Mouse (Mus musculus): ENCODE results near the gene Klk7. TPM values are rescaled to one million over a fixed set of nuclear protein-coding genes. Genes with fewer than 3 reads are reported as not detected.

The Klk7 gene
- not detected in 2 replicates for polyA plus RNA-seq (2016; fragmentation: Nextera tagmentation; extraction: Ambion mirVana)

DNA sequence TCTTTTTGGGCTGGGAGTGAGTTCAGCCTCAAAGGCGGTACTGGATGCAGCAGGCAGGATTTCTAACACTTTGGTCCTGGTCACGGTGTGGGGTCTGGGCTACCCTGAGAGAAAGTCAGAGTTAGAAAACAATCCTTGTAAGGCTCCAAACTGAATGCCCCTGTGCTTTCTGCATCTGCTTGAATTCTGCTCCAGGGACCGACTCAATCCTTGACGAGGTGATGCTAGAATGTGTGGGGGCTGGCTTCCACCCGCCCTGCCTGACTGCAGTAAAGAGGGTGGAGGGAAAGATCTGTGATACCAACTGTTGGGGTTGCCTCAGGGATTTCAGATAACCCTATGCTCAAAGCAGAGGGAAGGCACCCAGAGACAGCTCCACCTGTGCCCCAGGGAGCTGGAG is at the start of gene Klk7:
Klk7 (plus strand) TSS at position 301 of the 400 bp plus-strand sequence.
- no peaks in the 10 kb centered on the region for H3K9me3 ChIP-seq
- no peak within 1 kb of the TSS for H3K4me2 ChIP-seq (replicated peaks)
- no peaks in the 10 kb centered on the region for H3K27me3 ChIP-seq
- no peaks in the 10 kb centered on the region for H3K4me1 ChIP-seq
- no peaks in the 10 kb centered on the region for H3K36me3 ChIP-seq
- H3K4me3 ChIP-seq = no peak within 1 kb of the TSS
- WGBS = 57% methylated on average over 5 of the region's 5 CpGs
- no peak within 1 kb of the TSS for H3K27ac ChIP-seq
- H3K9ac ChIP-seq = no peak within 1 kb of the TSS
- no peak for ATAC-seq (ENCODE audit: insufficient number of reproducible peaks, insufficient read depth, low FRiP score, low TSS enrichment)

DNA sequence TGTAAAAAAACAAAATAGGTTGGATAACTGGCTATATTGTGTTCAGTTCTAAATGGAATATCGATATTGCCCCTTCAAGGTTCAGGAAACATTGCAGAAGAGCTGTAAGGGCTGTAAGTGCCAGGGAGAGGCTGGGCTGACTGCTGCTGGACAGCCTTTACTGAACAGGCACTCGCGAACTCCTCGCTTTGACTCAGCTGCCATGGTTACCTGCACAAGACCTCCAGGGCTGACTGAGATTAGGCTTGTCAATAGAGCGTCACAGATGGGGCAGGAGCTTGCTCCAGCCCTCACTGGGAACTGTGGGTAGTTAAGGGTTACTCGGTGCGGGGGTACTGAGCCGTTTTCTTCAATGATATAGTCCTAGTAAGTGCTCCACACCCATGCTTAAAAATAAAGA is 44.6 kb upstream of the Klk7 start:
- 46% methylated on average over 8 of the region's 8 CpGs for WGBS
- Histone ChIP-seq H3K4me3 (no peak overlapping the region), H3K36me3 (no peaks in the 10 kb centered on the region)

DNA sequence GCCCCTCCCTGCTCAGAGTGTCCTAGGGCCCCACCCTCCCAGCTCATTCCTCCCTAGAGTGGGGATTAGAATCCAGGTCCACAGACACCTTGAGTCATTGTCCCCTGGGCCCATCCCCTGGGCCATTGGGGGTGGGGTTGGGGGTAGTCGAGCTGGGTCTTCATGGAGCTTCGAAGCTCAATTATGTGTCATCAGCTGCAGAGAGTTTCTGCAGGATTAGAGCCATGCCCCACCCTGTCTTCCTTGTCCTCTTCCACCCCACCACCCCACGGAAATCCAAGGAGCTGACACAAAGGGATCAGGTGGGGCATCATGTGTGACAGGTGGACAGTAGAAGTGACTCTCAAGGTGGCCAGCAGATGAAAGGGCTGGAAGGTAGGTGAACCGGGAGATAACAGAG is 42.5 kb upstream of the Klk7 start, which contains the start of gene Klk12:
Klk12 (plus strand) TSS at position 301 of the 400 bp plus-strand sequence.
- Histone ChIP-seq H3K4me3 (no peak within 1 kb of the TSS), H3K4me2 (replicated peaks) (no peak within 1 kb of the TSS), H3K9me3 (no peaks in the 10 kb centered on the region), H3K9ac (no peak within 1 kb of the TSS), H3K36me3 (no peaks in the 10 kb centered on the region), H3K27ac (no peak within 1 kb of the TSS), H3K4me1 (no peaks in the 10 kb centered on the region), H3K27me3 (no peaks in the 10 kb centered on the region)
- no peak for ATAC-seq (ENCODE audit: insufficient number of reproducible peaks, insufficient read depth, low FRiP score, low TSS enrichment)
- 66% methylated on average over 4 of the region's 4 CpGs for WGBS

More for the DNA sequence above, 44.6 kb upstream of the Klk7 start:
- ATAC-seq (ENCODE audit: insufficient number of reproducible peaks, insufficient read depth, low FRiP score, low TSS enrichment) = no peak
- Histone ChIP-seq H3K4me1 (no peaks in the 10 kb centered on the region), H3K9ac (no peak overlapping the region), H3K4me2 (replicated peaks) (no peak overlapping the region), H3K27ac (no peak overlapping the region), H3K27me3 (no peaks in the 10 kb centered on the region), H3K9me3 (no peaks in the 10 kb centered on the region)

DNA sequence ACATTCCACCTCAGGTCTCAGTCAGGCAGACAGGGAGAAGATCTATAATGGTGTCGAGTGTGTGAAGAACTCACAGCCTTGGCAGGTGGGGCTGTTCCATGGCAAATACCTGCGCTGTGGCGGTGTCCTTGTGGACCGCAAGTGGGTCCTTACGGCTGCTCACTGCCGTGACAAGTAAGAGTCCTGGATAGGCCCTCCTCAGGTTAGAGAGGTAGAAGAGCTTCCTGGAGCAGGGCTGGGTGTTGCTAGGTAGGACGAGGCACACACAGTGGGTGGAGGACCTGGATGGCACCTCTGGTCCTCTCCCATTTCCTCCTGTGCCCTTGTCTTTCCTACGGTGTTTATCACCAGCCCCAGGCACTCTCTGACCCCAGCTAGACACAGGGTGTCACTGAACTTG is 41.5 kb upstream of the Klk7 start:
- no peaks in the 10 kb centered on the region for H3K9me3 ChIP-seq
- no peaks in the 10 kb centered on the region for H3K36me3 ChIP-seq
- no peak overlapping the region for H3K4me3 ChIP-seq
- H3K9ac ChIP-seq = no peak overlapping the region
- H3K4me1 ChIP-seq = no peaks in the 10 kb centered on the region
- H3K4me2 ChIP-seq (replicated peaks) = no peak overlapping the region
- H3K27me3 ChIP-seq = no peaks in the 10 kb centered on the region
- WGBS = 85% methylated on average over 8 of the region's 8 CpGs
- no peak for ATAC-seq (ENCODE audit: insufficient number of reproducible peaks, insufficient read depth, low FRiP score, low TSS enrichment)
- no peak overlapping the region for H3K27ac ChIP-seq

DNA sequence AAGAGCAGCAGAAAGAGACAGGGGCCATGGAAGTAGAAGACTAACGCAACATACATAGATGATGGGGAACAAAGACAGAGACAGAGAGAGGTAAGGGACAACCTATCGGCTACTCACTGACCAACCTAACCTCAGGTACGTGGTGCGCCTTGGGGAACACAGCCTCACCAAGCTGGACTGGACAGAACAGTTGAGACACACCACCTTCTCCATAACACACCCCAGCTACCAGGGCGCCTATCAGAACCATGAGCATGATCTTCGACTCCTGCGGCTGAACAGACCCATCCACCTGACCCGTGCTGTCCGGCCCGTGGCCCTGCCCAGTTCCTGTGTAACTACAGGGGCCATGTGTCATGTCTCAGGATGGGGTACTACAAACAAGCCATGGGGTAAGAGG is 40.4 kb upstream of the Klk7 start:
- Histone ChIP-seq H3K36me3 (no peaks in the 10 kb centered on the region), H3K9me3 (no peaks in the 10 kb centered on the region), H3K4me1 (no peaks in the 10 kb centered on the region), H3K9ac (no peak overlapping the region), H3K4me3 (no peak overlapping the region), H3K27me3 (no peaks in the 10 kb centered on the region), H3K4me2 (replicated peaks) (no peak overlapping the region), H3K27ac (no peak overlapping the region)
- 94% methylated on average over 10 of the region's 10 CpGs for WGBS
- no peak for ATAC-seq (ENCODE audit: insufficient number of reproducible peaks, insufficient read depth, low FRiP score, low TSS enrichment)

DNA sequence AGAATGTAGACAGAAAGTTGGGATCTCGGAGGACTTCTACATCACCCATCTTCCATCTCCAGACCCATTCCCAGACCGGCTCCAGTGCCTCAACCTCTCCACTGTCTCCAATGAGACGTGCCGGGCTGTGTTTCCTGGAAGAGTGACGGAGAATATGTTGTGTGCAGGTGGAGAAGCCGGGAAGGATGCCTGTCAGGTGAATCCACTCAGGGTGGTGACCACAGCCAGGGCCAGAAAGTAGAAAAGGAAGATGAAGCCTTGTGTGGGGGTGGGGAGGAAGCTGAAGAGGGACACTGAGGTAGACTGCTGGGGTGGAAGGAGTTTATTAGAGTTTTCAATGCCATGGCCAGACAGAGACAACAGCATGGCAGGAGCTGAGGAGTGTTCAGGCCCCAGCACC is 39.2 kb upstream of the Klk7 start:
- 89% methylated on average over 6 of the region's 6 CpGs for WGBS
- Histone ChIP-seq H3K4me3 (no peak overlapping the region), H3K27ac (no peak overlapping the region), H3K9ac (no peak overlapping the region), H3K9me3 (no peaks in the 10 kb centered on the region), H3K36me3 (no peaks in the 10 kb centered on the region), H3K4me2 (replicated peaks) (no peak overlapping the region), H3K27me3 (no peaks in the 10 kb centered on the region), H3K4me1 (no peaks in the 10 kb centered on the region)
- no peak for ATAC-seq (ENCODE audit: insufficient number of reproducible peaks, insufficient read depth, low FRiP score, low TSS enrichment)

DNA sequence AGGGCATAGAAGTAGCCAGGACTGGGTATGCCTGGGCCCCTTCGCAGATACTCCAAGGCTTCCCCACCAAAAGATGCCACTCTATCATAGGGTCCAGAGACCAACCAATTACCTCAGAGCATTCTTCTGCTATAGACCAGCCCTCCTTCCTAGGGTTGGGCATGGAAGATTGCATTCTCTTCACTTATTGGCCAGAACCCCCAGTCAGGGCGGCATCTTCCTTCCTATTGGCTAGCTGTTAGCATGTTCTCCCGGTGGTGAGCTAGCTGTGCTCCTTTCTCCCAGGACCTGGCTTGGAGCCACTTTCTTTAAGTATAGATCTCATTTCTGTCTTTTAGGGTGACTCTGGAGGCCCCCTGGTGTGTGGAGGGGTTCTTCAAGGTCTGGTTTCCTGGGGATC is 38.2 kb upstream of the Klk7 start:
- no peak for ATAC-seq (ENCODE audit: insufficient number of reproducible peaks, insufficient read depth, low FRiP score, low TSS enrichment)
- no peak overlapping the region for H3K4me2 ChIP-seq (replicated peaks)
- H3K4me3 ChIP-seq = no peak overlapping the region
- H3K9me3 ChIP-seq = no peaks in the 10 kb centered on the region
- H3K4me1 ChIP-seq = no peaks in the 10 kb centered on the region
- H3K27ac ChIP-seq = no peak overlapping the region
- no peaks in the 10 kb centered on the region for H3K27me3 ChIP-seq
- 80% methylated on average over 3 of the region's 3 CpGs for WGBS
- H3K36me3 ChIP-seq = no peaks in the 10 kb centered on the region
- no peak overlapping the region for H3K9ac ChIP-seq

DNA sequence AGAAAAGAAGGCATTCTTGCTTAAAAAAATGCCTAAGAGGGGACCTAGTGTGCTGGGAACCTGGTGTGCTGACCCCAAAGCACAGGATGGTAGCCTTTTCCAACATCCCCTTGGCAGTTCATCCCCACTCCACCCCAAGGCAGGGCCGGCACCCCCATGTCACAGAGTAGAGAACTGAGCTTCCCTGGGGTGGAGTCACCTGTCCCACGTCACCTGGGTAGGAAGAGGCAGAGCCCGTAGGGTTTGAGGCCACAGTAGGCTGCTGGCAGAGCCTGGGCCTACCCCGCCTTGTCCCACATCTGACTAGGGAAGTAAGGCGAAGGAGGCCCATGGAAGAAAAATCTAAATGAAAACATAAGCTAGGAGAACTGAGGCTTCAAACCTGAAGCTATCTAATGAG is 36.7 kb upstream of the Klk7 start, which contains the start of gene Klk11:
Klk11 (plus strand) TSS at position 241 of the 400 bp plus-strand sequence.
- Histone ChIP-seq H3K4me3 (no peak within 1 kb of the TSS), H3K27me3 (no peaks in the 10 kb centered on the region), H3K4me2 (replicated peaks) (no peak within 1 kb of the TSS), H3K27ac (peak within 1 kb of the TSS; percentile 46; the same call in 1 of the 2 replicates), H3K9ac (no peak within 1 kb of the TSS), H3K36me3 (no peaks in the 10 kb centered on the region), H3K9me3 (no peaks in the 10 kb centered on the region), H3K4me1 (no peaks in the 10 kb centered on the region)
- no peak for ATAC-seq (ENCODE audit: insufficient number of reproducible peaks, insufficient read depth, low FRiP score, low TSS enrichment)
- WGBS = 93% methylated on average over 5 of the region's 5 CpGs

DNA sequence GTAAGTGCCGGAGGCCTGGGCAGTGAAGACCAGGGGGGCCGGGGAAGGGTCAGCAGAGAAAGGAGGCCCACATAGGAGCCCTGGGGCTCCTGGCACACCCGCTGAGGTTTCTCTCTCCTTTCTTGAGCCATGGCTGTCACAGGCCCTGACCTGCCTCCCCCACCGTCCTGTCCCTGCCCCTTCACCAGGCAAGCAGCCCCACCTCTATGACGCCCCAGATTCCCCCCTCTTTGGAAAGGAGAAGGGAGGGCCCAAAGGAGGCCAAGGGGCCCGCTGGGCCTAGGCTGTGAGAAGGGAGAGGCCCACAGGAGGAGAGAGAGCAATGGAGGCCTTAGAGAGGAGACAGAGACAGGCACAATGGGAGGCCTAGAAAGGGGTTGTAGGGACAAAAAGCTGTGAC is 36.3 kb upstream of the Klk7 start:
- H3K4me3 ChIP-seq = no peak overlapping the region
- no peaks in the 10 kb centered on the region for H3K4me1 ChIP-seq
- no peak overlapping the region for H3K9ac ChIP-seq
- H3K9me3 ChIP-seq = no peaks in the 10 kb centered on the region
- no peak for ATAC-seq (ENCODE audit: insufficient number of reproducible peaks, insufficient read depth, low FRiP score, low TSS enrichment)
- H3K27me3 ChIP-seq = no peaks in the 10 kb centered on the region
- peak overlapping the region; percentile 46; the same call in 1 of the 2 replicates for H3K27ac ChIP-seq
- WGBS = 46% methylated on average over 6 of the region's 6 CpGs
- no peak overlapping the region for H3K4me2 ChIP-seq (replicated peaks)
- H3K36me3 ChIP-seq = no peaks in the 10 kb centered on the region

DNA sequence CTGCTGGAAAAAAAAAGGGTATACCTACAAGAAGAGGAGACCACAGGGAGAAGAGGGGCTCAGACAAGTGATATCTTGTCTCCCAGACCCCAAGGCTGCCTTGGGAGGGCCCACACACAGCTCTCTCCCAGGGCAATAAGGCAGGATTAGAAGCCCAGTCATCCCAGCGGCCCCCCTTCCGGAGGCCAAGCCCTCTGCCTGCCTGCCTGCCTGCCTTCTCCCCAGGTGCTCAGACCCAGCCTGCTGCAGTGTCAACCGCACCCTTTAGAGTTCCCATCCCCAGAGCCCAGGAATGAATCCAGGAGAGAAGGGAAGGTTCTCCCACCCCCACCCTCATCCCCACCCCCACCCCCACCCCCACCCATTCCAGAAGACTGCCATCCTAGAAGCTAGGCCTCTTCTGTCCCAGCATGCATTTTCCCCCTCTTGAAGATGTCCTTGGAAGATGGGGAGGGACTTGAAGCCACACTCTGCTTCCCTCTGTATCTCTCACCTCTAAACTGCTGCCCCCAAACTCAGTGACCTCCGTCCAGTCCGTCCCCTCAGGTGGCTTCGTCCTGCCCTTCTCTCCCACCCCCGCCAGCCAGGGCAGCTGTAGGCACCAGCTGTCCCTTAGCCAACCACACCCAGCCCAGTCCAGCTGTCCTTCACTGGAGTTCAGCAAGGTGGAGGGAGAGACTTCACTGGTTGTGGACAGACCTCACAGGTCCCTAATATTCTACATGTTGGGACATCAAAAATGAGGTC is 35.6 kb upstream of the Klk7 start:
- H3K9me3 ChIP-seq = no peaks in the 10 kb centered on the region
- H3K4me2 ChIP-seq (replicated peaks) = no peak overlapping the region
- 40% methylated on average over 7 of the region's 7 CpGs for WGBS
- no peaks in the 10 kb centered on the region for H3K27me3 ChIP-seq
- no peaks in the 10 kb centered on the region for H3K36me3 ChIP-seq
- no peak overlapping the region for H3K4me3 ChIP-seq
- H3K4me1 ChIP-seq = no peaks in the 10 kb centered on the region; the same call in 1 of the 2 replicates
- H3K9ac ChIP-seq = no peak overlapping the region
- H3K27ac ChIP-seq = 0 out of 2 replicates have a peak overlapping the region, but pooled peaks have one; percentile 46
- no peak for ATAC-seq (ENCODE audit: insufficient number of reproducible peaks, insufficient read depth, low FRiP score, low TSS enrichment)

DNA sequence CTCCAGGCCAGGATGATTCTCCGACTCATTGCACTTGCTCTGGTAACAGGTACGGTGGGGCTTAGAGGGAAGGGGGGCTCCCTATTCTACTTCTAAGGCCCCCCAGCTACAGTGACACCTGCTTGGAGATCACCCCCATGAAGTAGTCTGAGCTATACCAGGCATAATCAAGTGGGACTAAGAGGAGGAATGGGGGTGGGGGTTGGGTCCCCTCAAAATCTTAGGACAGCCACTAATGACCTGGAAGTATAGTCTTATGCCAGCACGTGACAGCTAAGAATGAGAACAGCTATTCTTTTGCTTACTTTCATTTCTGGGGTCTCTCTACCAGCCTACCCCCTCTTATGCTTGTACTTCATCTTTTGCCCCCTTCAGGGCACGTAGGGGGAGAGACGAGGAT is 34.6 kb upstream of the Klk7 start:
- no peaks in the 10 kb centered on the region; the same call in 1 of the 2 replicates for H3K4me1 ChIP-seq
- H3K27ac ChIP-seq = no peak overlapping the region
- WGBS = 79% methylated on average over 5 of the region's 5 CpGs
- H3K27me3 ChIP-seq = no peaks in the 10 kb centered on the region
- no peak overlapping the region for H3K9ac ChIP-seq
- no peak overlapping the region for H3K4me3 ChIP-seq
- no peak overlapping the region for H3K4me2 ChIP-seq (replicated peaks)
- ATAC-seq (ENCODE audit: insufficient number of reproducible peaks, insufficient read depth, low FRiP score, low TSS enrichment) = no peak
- no peaks in the 10 kb centered on the region for H3K9me3 ChIP-seq
- H3K36me3 ChIP-seq = no peaks in the 10 kb centered on the region

DNA sequence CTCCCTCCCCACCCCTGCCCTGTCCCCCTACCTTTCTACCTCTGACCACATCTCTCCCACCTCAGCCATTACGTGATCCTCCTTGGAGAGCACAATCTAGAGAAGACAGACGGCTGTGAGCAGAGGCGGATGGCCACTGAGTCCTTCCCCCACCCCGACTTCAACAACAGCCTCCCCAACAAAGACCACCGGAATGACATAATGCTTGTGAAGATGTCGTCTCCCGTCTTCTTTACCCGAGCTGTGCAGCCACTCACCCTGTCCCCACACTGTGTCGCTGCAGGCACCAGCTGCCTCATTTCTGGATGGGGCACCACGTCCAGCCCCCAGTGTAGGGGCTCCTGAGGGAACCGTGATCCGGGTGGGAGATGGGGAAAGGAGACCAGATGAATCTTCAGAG is 33.7 kb upstream of the Klk7 start:
- no peaks in the 10 kb centered on the region for H3K9me3 ChIP-seq
- 83% methylated on average over 12 of the region's 12 CpGs for WGBS
- H3K4me1 ChIP-seq = no peaks in the 10 kb centered on the region; the same call in 1 of the 2 replicates
- H3K27me3 ChIP-seq = no peaks in the 10 kb centered on the region
- H3K4me2 ChIP-seq (replicated peaks) = no peak overlapping the region
- H3K4me3 ChIP-seq = no peak overlapping the region
- H3K27ac ChIP-seq = no peak overlapping the region
- H3K36me3 ChIP-seq = no peaks in the 10 kb centered on the region
- no peak for ATAC-seq (ENCODE audit: insufficient number of reproducible peaks, insufficient read depth, low FRiP score, low TSS enrichment)
- no peak overlapping the region for H3K9ac ChIP-seq
